Mouse (Mus musculus) CH12.LX (cell line): Measurements from ENCODE around the gene Add2.

Source experiments
- CHD2 ChIP-seq: IDR thresholded peaks from 2 replicates; pipeline ENCODE4 v1.6.1; 2011; ENCODE audit warnings: low read length, improper control_type of control experiment
- CTCF ChIP-seq, 2 experiments: IDR thresholded peaks in 1 of 2; conservative IDR thresholded peaks in 1 of 2; 2 replicates each; pipeline ENCODE4 v1.5.1; 2011 to 2012; ENCODE audit warnings: low read depth in 2 of 2, low read length in 2 of 2, improper control_type of control experiment in 1 of 2, inconsistent platforms in 1 of 2, mild to moderate bottlenecking in 1 of 2, moderate library complexity in 1 of 2
- JUND ChIP-seq: conservative IDR thresholded peaks from 2 replicates; pipeline ENCODE4 v1.6.1; 2011; ENCODE audit warnings: low read depth, low read length, improper control_type of control experiment
- POLR2A ChIP-seq: IDR thresholded peaks from 2 replicates; pipeline ENCODE4 v1.6.1; 2011; ENCODE audit warnings: low read depth, mild to moderate bottlenecking, improper control_type of control experiment, low read length
- RAD21 ChIP-seq: IDR thresholded peaks from 2 replicates; pipeline ENCODE4 v1.6.1; 2011; ENCODE audit warnings: low read depth, mild to moderate bottlenecking, low read length, improper control_type of control experiment, moderate library complexity
- SMC3 ChIP-seq: IDR thresholded peaks from 2 replicates; pipeline ENCODE4 v1.6.1; 2011; ENCODE audit warnings: low read depth, low read length, improper control_type of control experiment
- TBP ChIP-seq: conservative IDR thresholded peaks from 2 replicates; pipeline ENCODE4 v1.6.1; 2011; ENCODE audit warnings: low read depth, low read length, improper control_type of control experiment
- USF2 ChIP-seq: conservative IDR thresholded peaks from 2 replicates; pipeline ENCODE4 v1.6.1; 2011; ENCODE audit warnings: low read depth, low read length, improper control_type of control experiment
- ZC3H11A ChIP-seq: IDR thresholded peaks from 2 replicates; pipeline ENCODE4 v1.6.1; 2012; ENCODE audit warnings: low read depth, mild to moderate bottlenecking, inconsistent platforms, low read length, improper control_type of control experiment

DNA sequence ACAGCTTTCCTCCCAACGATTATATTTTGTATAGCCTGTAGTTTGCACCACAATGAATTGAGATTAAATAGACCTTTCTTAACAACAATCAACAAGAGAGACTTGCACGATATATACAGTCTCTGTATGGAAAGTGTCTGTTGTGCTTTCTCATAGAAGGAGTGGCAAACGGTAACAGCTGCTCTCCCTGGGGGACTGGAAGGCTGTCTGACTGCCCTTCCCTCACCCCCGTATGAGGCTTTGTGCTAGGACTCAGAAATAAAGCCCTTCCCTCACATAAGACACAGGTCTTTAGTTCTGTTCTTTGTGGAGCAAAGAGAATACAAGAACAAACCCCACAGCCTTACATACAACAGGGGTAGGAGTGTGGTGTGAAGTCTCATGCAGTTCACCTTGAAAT lies 24.6 kb downstream of the Add2 start:
- TF ChIP-seq SMC3 (no peak), ZC3H11A (no peak), TBP (no peak), POLR2A (no peak), JUND (no peak), CTCF (conservative IDR thresholded peaks at IDR 0.05 in 1 of 2, IDR thresholded peaks at IDR 0.05 in 1 of 2; ENCODE audit: low read depth in 2 of 2, low read length in 2 of 2) (no peak), USF2 (no peak), RAD21 (no peak), CHD2 (no peak)
